Mouse (Mus musculus) E14TG2a.4 (cell line): ENCODE measurements around the gene Rbms3.

ENCODE experiments used
- CTCF ChIP-seq: conservative IDR thresholded peaks from 2 replicates; pipeline ENCODE4 v1.5.1; 2014; ENCODE audit warnings: low read length
- POU5F1 ChIP-seq: IDR thresholded peaks from 2 replicates; pipeline ENCODE4 v1.6.1; 2014; ENCODE audit warnings: low read length, borderline replicate concordance

DNA sequence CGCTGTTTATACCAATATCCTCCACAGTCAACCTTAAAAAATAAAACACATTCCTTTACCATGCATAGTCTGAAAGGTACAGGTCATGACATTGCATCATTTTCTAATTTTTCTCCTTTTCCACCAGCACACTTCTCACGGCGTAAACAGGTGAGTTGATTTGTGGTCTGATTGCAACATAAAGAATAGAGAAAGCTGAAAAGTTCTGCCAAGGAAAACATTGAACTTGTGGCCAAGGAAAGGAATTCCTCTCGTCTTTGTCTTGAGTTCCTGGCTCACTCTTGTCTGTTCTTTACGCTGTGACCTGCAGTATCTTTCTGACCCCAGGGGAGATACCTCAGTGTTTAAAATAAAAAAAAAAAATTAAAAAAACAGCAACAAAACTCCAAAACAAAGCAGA is 370.1 kb downstream of the Rbms3 start:
- TF ChIP-seq CTCF (no peak), POU5F1 (no peak)
